Mouse (Mus musculus) right cerebral cortex, postnatal 4 days (tissue): Measurements from ENCODE around the gene Lpin2.

ENCODE experiments used
- DNase-seq: peaks from one replicate; pipeline ENCODE4 v3.0.0-alpha.2; 2022

Gene Lpin2

DNA sequence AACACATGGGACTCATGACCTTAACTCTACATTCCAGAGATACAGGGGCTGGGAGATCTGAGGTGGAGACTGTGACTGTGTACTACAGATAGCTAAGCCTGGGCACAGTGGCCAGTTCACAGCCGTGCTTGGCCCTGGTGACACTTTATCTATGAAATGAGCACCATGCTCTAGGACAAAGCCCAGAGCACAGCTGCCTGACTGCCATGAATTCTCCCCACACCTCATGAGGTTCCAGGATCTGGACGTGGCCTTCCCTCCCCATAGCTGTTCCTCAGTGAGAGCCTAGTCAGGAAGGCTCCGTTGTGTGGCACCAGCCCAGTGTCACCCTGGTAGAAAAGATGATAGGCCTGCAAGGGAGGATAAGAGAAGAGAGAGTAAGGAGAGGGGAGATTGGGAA, 86.2 kb downstream of the Lpin2 start:
- DNase-seq = no peak

- DNase-seq = no peak
These were observed 91.5 kb downstream of the Lpin2 start for GRCm38 (mm10) chr17:71273901-71274300.

DNA sequence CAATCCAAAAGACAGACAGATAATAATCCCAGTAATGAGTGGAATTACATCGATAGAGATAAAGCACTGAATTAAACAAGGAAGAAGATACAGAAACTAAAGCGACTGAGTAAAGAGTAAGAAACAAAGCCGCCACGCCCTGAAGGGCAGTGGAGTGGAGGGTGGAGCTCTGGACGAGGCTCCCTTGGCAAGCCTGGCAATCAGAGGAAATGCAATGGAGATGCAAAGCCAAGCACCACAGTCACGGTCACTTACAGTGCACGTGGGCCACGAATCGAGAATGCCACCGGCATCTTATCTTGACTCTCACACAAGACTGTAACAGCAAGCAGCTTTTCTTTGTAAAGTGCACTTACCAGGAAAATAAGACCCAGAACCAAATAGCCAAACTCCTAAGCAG, 94.4 kb downstream of the Lpin2 start:
- no peak for DNase-seq

DNA sequence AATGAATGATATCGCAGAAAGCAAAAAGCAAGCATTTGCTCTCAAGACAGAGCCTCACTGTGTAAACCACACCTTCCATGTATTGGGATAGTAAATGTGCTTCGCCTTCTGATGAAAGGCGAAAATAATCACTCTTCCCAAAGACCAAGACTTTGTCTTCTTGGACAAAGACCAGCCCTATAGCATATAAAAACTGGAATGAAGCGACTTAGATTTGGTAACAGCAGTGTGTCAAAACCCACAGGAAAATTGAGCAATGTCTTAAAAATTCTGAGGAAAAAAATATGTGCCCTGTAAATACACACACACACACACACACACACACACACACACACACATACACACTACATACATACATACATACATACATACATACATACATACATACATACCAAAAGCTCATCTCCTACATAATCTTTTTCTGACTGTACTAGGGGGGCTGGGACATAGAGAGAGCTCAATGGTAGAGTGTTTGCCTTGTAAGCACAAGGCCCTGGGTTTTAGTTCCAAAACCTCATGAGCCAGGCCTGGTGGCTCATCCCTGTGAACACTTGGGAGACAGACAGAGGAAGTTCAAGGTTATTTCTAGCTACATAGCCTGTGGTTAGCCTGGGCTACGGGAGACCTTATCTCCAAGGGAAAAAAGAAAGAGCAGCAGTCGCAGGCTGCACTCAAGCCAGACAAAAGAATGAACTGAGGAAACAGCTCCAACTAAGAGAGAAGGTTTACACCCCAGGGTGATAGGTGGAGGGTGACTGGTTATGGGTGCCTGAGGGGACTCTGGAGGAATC, 95.5 kb downstream of the Lpin2 start:
- DNase-seq = no peak

DNA sequence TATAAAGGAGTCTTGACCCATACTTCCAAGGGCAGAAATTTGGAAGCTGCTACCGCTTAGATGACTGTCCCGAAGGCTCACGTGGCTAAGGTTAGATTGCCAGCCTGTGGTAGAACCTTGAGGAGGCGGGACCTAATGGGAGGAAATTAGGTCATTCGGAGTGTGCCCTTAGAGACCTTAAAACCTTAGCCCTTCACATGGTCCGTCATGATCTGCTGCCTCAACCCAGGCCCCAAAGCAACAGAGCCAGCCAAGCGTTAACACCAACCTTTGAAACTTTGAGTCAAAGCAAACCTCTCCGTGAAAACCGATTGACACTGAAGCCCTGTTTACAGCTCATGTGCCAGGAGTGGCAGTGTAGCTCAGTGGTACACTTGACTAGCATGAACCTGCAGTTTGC, 100.4 kb downstream of the Lpin2 start:
- DNase-seq = no peak

DNA sequence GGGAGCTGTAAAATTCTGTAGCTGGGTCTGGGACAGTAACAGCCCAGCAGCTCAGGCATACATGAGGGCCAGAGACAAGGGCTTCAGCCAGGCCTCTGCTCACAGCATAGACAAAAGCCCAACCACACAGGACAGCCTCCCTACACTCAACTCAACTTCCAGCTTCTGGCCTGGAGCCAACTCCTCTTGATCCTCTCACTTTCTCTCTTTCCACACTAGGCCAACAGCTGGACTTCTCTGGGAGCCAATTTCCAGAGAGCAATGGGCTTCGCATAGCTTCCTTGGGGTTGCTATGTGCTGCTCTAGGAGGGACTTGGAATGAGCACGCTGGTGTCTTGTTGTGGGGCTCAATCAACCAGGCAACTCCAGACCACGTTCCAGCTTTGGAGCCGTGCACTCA, 100.9 kb downstream of the Lpin2 start:
- peak; percentile 33 for DNase-seq

GRCm38 (mm10) chr17:71284890-71285289, 102.5 kb downstream of the Lpin2 start:
- DNase-seq = no peak

DNA sequence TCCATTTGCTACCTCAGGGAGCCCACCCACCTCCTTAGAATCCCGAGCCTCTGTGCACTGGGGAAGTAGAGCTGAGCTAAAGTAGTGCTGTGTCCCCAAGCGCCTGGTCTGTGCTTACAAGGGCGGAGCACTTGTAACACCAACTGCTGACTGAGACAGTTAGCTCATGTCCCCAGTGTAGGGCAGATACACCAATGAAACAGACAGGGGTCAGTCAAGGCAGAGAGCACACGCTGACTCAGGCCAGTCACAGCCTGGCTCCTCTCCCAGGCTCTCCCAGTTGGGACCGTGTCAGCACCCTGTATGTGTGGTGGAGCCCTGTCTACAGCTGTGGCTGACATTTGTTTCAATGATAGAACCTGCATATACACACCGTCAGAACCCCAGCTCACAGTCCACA, 103.6 kb downstream of the Lpin2 start:
- no peak for DNase-seq

GRCm38 (mm10) chr17:71287586-71287985, 105.2 kb downstream of the Lpin2 start:
- no peak for DNase-seq

- no peak for DNase-seq
These were observed 105.9 kb downstream of the Lpin2 start for GRCm38 (mm10) chr17:71288145-71288758.

GRCm38 (mm10) chr17:71288808-71289548, 106.6 kb downstream of the Lpin2 start:
- no peak for DNase-seq

GRCm38 (mm10) chr17:71289572-71290176, 107.3 kb downstream of the Lpin2 start:
- no peak for DNase-seq

DNA sequence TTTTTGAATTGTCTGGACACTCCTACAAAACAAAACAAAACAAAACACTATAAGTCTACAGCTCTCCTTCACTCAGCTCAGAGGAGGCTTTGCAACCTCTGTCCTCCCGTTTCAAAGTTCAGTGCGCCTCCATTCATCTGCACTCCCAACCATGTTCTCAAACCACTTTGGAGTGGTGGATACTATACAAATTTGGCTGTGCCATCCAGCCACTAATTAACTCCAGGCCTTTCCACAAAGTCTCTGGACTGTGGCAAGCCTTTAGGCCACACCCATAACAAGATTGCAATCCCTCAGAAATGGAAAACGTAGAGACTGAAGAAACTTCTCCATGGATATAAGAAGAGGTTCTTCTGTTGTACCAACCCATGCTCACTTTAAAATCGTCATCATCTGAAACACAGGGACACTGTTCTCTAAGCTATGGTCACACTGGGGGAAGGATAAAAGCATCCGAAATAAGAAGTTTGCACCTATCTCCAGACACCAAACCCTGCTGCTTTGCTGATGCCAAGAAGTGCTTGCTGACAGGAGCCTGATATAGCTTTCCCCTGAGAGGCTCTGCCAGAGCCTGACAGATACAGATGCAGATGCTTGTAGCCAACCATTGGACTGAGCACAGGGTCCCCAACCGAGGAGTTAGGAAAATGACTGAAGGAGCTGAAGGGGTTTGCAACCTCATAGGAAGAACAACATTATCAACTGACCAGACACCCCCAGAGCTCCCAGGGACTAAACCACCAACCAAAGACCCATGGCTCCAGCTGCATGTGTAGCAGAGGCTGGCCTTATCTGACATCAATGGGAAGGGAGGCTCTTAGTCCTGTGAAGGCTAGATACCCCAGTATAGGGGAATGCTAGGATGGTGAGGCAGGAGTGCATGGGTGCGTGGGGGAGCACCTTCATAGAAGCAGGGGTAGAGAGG, 108.4 kb downstream of the Lpin2 start:
- DNase-seq = no peak

DNA sequence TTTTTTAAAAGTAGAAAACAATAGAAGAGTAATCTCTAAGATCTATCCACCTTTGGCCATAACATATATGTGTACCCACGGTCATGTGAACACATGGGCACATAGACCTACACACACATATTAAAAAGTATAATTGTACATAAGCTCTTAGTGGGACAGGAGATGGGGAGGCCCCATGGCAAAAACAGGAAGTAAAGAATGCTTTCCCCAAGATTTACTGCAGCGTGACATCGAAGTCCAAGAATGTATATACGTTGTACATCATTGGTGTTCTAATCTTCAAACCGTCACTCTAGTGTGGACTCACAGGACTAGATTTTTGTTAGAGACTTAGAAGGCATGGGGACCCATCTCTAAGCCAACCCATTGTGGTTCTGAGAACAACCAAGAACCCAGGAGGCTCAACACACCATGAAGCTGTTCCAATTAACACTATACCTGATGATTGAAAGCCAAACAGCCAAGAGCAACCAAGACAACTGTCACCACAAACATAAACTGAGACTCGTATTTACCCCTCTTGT, 109.6 kb downstream of the Lpin2 start:
- DNase-seq = no peak

DNA sequence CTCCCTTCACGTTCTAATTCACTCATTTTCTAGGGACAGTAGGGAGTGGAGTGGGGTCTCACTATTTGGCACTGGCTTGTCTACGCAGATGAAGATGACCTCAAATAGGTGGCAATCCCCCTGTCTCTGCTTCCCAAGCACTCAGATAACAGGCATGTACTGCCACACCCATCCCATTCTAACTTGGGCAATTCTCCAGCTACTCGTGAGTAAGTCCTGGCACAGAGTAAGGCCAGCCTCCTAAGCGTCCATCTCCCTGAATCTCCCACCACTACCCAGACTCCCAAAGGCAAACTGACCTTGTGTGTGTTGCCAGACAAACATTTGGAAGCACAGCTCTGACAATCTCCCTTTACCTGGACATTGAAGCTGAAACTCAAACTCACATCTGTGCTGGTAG, 110.5 kb downstream of the Lpin2 start:
- DNase-seq = no peak

- no peak for DNase-seq
These were observed 112.2 kb downstream of the Lpin2 start for GRCm38 (mm10) chr17:71294570-71294969.
